Mouse (Mus musculus) liver, embryonic 13.5 days (tissue): Measurements from ENCODE around the gene Tut4. TPM values are rescaled to one million over a fixed set of nuclear protein-coding genes. Genes with fewer than 3 reads are reported as not detected.

Experiments used
- polyA plus RNA-seq: library from polyadenylated mRNA; unstranded; fragments of >200 nt; fragmentation: Nextera tagmentation; extraction: Ambion mirVana; gene quantifications from 2 replicates; pipeline ENCODE4 v1.2.1, GENCODE M21; 2015

The Tut4 gene
- polyA plus RNA-seq, 1 experiment from 2014 or later = 19.2 TPM

Other genes with a start within 250 kb of the Tut4 start
- 0.09 and 0.10 TPM in 2 replicates for gene Zyg11a, start 241.4 kb upstream of the Tut4 start, polyA plus RNA-seq
- 2.1 and 2.7 TPM in 2 replicates for gene Zyg11b, start 158.3 kb upstream of the Tut4 start, polyA plus RNA-seq
- 30.8 and 32.6 TPM in 2 replicates for gene Coa7, start 131.3 kb upstream of the Tut4 start, polyA plus RNA-seq
- gene Shisal2a, start 76.1 kb upstream of the Tut4 start, polyA plus RNA-seq = 0.20 and 0.53 TPM in 2 replicates
- gene Gpx7, start 52.5 kb upstream of the Tut4 start, polyA plus RNA-seq = 10.4 and 12.4 TPM in 2 replicates
- gene Prpf38a, start 119.9 kb downstream of the Tut4 start, polyA plus RNA-seq = 60.2 and 68.8 TPM in 2 replicates
- gene Orc1, start 120.0 kb downstream of the Tut4 start, polyA plus RNA-seq = 23.2 and 27.9 TPM in 2 replicates
- 12.9 and 13.3 TPM in 2 replicates for gene Cc2d1b, start 160.5 kb downstream of the Tut4 start, polyA plus RNA-seq